Mouse (Mus musculus) myocyte (in vitro differentiated cells): ENCODE results near the gene Fbxl5.

Experiments used
- E2F4 ChIP-seq: IDR thresholded peaks from one replicate; pipeline ENCODE4 v1.6.1; 2011; ENCODE audit warnings: mild to moderate bottlenecking, control low read depth, moderate library complexity; ENCODE audit not compliant: insufficient read depth
- POLR2A ChIP-seq: IDR thresholded peaks from one replicate; pipeline ENCODE4 v1.6.1; 2011; ENCODE audit warnings: low read depth, mild to moderate bottlenecking, control low read depth, moderate library complexity; ENCODE audit not compliant: insufficient read length
- POLR2AphosphoS2 ChIP-seq: IDR thresholded peaks from one replicate; pipeline ENCODE4 v1.6.1; 2011; ENCODE audit warnings: low read depth, control low read depth; ENCODE audit not compliant: insufficient read length
- REST ChIP-seq: IDR thresholded peaks from one replicate; pipeline ENCODE4 v1.6.1; 2011; ENCODE audit warnings: mild to moderate bottlenecking, control low read depth, moderate library complexity; ENCODE audit not compliant: insufficient read depth, insufficient read length
- TCF12 ChIP-seq: IDR thresholded peaks from one replicate; pipeline ENCODE4 v1.6.1; 2011; ENCODE audit warnings: mild to moderate bottlenecking, control low read depth; ENCODE audit not compliant: poor library complexity, insufficient read depth, severe bottlenecking

DNA sequence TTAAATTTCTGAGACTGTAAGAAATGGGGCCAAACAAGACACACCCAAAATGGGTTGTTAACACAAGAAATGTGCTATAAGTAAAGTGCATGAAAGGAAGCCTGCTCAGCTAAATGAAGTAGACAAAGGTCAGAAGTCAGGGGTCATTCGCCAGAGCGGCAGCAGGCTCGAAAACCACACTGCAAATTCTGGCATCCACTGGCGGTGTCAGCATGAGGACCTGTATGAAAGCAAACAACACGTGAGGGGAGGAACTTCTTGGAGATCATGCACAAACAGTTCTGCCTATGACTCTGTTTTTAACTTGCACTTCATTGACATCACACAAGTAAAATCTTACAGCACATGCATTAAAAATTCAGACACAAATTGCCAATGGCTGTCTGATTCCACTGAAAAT is 76.3 kb downstream of the Fbxl5 start:
- TF ChIP-seq POLR2AphosphoS2 = no peak
- no peak for TF ChIP-seq TCF12
- TF ChIP-seq REST = no peak
- no peak for TF ChIP-seq E2F4
- no peak for TF ChIP-seq POLR2A
